In genomic region chr17:47065307-47065901, GRCm38 (mm10) we compare ENCODE assay signal across 13 mouse cellular contexts. TPM values are rescaled to one million over a fixed set of nuclear protein-coding genes. Genes with fewer than 3 reads are reported as not detected.
DNase-seq lines count a peak whose midpoint lies in the region; ATAC-seq and TF ChIP-seq lines count a peak whose summit lies in the region.
"Had no signal": no experiment of that assay in that cellular context is flagged by ENCODE, and none has a peak within 500 bp of the region (broad histone marks: within the 10 kb centered on the region; RNA-seq: fewer than 3 reads in every experiment).

No protein-coding gene starts in this region.

- TF ChIP-seq CTCF in hindbrain, postnatal 0 days (IDR thresholded peaks at IDR 0.05; ENCODE audit: low read depth): no peak

- 65% methylated on average over 4 of the region's 4 CpGs for WGBS in heart, embryonic 12.5 days
- 77% methylated on average over 4 of the region's 4 CpGs for WGBS in hindbrain, postnatal 0 days
- WGBS in midbrain, embryonic 15.5 days: 80% methylated on average over 4 of the region's 4 CpGs

- intact Hi-C loops in heart, postnatal 36 days (cut with DNase I): no loop called here

- no peak overlapping the region for H3K4me2 ChIP-seq in heart, embryonic 12.5 days
- no peak overlapping the region for H3K4me2 ChIP-seq in hindbrain, postnatal 0 days (ENCODE audit: low read depth, low read length)
- no peak overlapping the region for H3K4me2 ChIP-seq in midbrain, embryonic 15.5 days
- H3K4me2 ChIP-seq: liver, embryonic 11.5 days; midbrain, embryonic 12.5 days had no signal

- ATAC-seq in heart, embryonic 12.5 days (ENCODE audit: insufficient number of reproducible peaks, low FRiP score): no peak
- ATAC-seq in hindbrain, postnatal 0 days: no peak
- no peak for ATAC-seq in midbrain, embryonic 15.5 days (replicated peaks)
- ATAC-seq: CD4-positive, CD25-positive, alpha-beta regulatory T cell, adult 4 months; intestine, embryonic 16.5 days had no signal

- H3K4me1 ChIP-seq in heart, embryonic 12.5 days (replicated peaks): 0 out of 2 replicates have a peak, but pooled peaks cover 6% of the 10 kb centered on the region
- no peaks in the 10 kb centered on the region for H3K4me1 ChIP-seq in hindbrain, postnatal 0 days (ENCODE audit: insufficient read depth, low read length)
- no peaks in the 10 kb centered on the region for H3K4me1 ChIP-seq in midbrain, embryonic 15.5 days
- H3K4me1 ChIP-seq: midbrain, embryonic 12.5 days had no signal

- H3K27ac ChIP-seq in heart, embryonic 12.5 days (ENCODE audit: poor library complexity, severe bottlenecking): no peak overlapping the region
- H3K27ac ChIP-seq in hindbrain, postnatal 0 days: no peak overlapping the region
- no peak overlapping the region for H3K27ac ChIP-seq in midbrain, embryonic 15.5 days
- H3K27ac ChIP-seq: midbrain, embryonic 12.5 days had no signal

- H3K36me3 ChIP-seq in heart, embryonic 12.5 days: no peaks in the 10 kb centered on the region
- H3K36me3 ChIP-seq in hindbrain, postnatal 0 days (ENCODE audit: insufficient read depth, low read length): no peaks in the 10 kb centered on the region
- H3K36me3 ChIP-seq in midbrain, embryonic 15.5 days (replicated peaks): no peaks in the 10 kb centered on the region
- H3K36me3 ChIP-seq: midbrain, embryonic 12.5 days had no signal

- peak; percentile 94 for DNase-seq in heart, adult 11 months
- peak; percentile 81 for DNase-seq in 3134 (ENCODE audit: extremely low read depth, insufficient read length, low spot score)
- DNase-seq in adrenal gland, postnatal 14 days: peak; percentile 75
- DNase-seq in heart, postnatal 36 days: peak; percentile 22 to 36
- no peak for DNase-seq in layer of hippocampus, postnatal 25 days (ENCODE audit: extremely low spot score in 1 of 2, low spot score in 1 of 2)
- DNase-seq in hindbrain, postnatal 0 days (ENCODE audit: low spot score): no peak
- DNase-seq: right cerebral cortex, postnatal 14 days had no signal

- H3K27me3 ChIP-seq in heart, embryonic 12.5 days (replicated peaks): no peaks in the 10 kb centered on the region
- no peaks in the 10 kb centered on the region for H3K27me3 ChIP-seq in hindbrain, postnatal 0 days (ENCODE audit: insufficient read depth, low read length)
- H3K27me3 ChIP-seq in midbrain, embryonic 15.5 days (replicated peaks): no peaks in the 10 kb centered on the region
- H3K27me3 ChIP-seq: midbrain, embryonic 12.5 days had no signal

- peaks cover 4% of the 10 kb centered on the region; the same call in 1 of the 2 replicates for H3K9me3 ChIP-seq in heart, embryonic 12.5 days (replicated peaks)
- H3K9me3 ChIP-seq in hindbrain, postnatal 0 days (ENCODE audit: low read length): no peaks in the 10 kb centered on the region
- H3K9me3 ChIP-seq in midbrain, embryonic 15.5 days: no peaks in the 10 kb centered on the region
- H3K9me3 ChIP-seq: midbrain, embryonic 12.5 days had no signal

- no peak overlapping the region for H3K4me3 ChIP-seq in heart, embryonic 12.5 days
- no peak overlapping the region for H3K4me3 ChIP-seq in hindbrain, postnatal 0 days (ENCODE audit: low read length)
- no peak overlapping the region for H3K4me3 ChIP-seq in midbrain, embryonic 15.5 days
- H3K4me3 ChIP-seq: midbrain, embryonic 12.5 days had no signal

- H3K9ac ChIP-seq in heart, embryonic 12.5 days: no peak overlapping the region
- H3K9ac ChIP-seq in hindbrain, postnatal 0 days (replicated peaks; ENCODE audit: low read length): no peak overlapping the region
- no peak overlapping the region for H3K9ac ChIP-seq in midbrain, embryonic 15.5 days
- H3K9ac ChIP-seq: midbrain, embryonic 12.5 days had no signal

RNA-seq across cellular contexts. Expression of gene Ubr2, which starts 55.0 kb away (rescaled TPM):
- polyA plus RNA-seq in heart, embryonic 12.5 days (2016; fragmentation: Nextera tagmentation; extraction: Ambion mirVana): 20.2 and 20.7 TPM in 2 replicates
- total RNA-seq in adrenal gland, postnatal 14 days (2021): 73.5 and 76.3 TPM in 2 replicates
- 10 to 100 TPM; 84.2 to 89.3 TPM for total RNA-seq in heart, postnatal 36 days (2021)
- total RNA-seq in layer of hippocampus, postnatal 25 days (2021): 10 to 100 TPM; 51.5 to 59.1 TPM
- 20.8 and 33.0 TPM in 2 replicates for total RNA-seq in hindbrain, postnatal 0 days (2014; rRNA removed)
- polyA plus RNA-seq in hindbrain, postnatal 0 days (2015; fragmentation: Nextera tagmentation; extraction: Ambion mirVana): 8.5 and 8.7 TPM in 2 replicates
- 17.0 and 18.3 TPM in 2 replicates for polyA plus RNA-seq in midbrain, embryonic 15.5 days (2015; fragmentation: Nextera tagmentation; extraction: Ambion mirVana)

Comparison
In these comparisons a context has a peak if more than half of its experiments do, and no peak if none do; other contexts are left out.
1. DNase-seq: peak in heart, adult 11 months (single experiment), 3134 (single experiment), adrenal gland, postnatal 14 days (single experiment) and heart, postnatal 36 days (2 of 2); none in layer of hippocampus, postnatal 25 days (0 of 2) and hindbrain, postnatal 0 days (single experiment).